In genomic region chr9:65196738-65197569, GRCm38 (mm10) we compare ENCODE assay signal across 8 mouse cellular contexts. TPM values are rescaled to one million over a fixed set of nuclear protein-coding genes. Genes with fewer than 3 reads are reported as not detected.
DNase-seq lines count a peak whose midpoint lies in the region; ATAC-seq lines count a peak whose summit lies in the region.

No protein-coding gene starts in this region.

- peak overlapping the region; percentile 78 for H3K27ac ChIP-seq in embryonic facial prominence, embryonic 14.5 days (replicated peaks; ENCODE audit: low read depth, low read length)
- peak overlapping the region; percentile 90; the same call in 1 of the 2 replicates for H3K27ac ChIP-seq in limb, embryonic 13.5 days
- H3K27ac ChIP-seq in midbrain, embryonic 15.5 days = peak overlapping the region; percentile 83

- peak overlapping the region; percentile 31 for H3K4me2 ChIP-seq in embryonic facial prominence, embryonic 14.5 days (ENCODE audit: low read depth, low read length)
- H3K4me2 ChIP-seq in limb, embryonic 13.5 days (replicated peaks) = peak overlapping the region; percentile 46
- H3K4me2 ChIP-seq in midbrain, embryonic 15.5 days = peak overlapping the region; percentile 38

- H3K27me3 ChIP-seq in embryonic facial prominence, embryonic 14.5 days (replicated peaks; ENCODE audit: control insufficient read depth, insufficient read depth, low read length) = no peaks in the 10 kb centered on the region
- no peaks in the 10 kb centered on the region for H3K27me3 ChIP-seq in limb, embryonic 13.5 days
- no peaks in the 10 kb centered on the region for H3K27me3 ChIP-seq in midbrain, embryonic 15.5 days (replicated peaks)

- ATAC-seq in embryonic facial prominence, embryonic 14.5 days (ENCODE audit: low read depth) = peak; percentile 75
- ATAC-seq in limb, embryonic 13.5 days (ENCODE audit: low FRiP score, low read depth) = peak; percentile 76
- peak; percentile 71 for ATAC-seq in midbrain, embryonic 15.5 days (replicated peaks)

- peak; percentile 85 for DNase-seq in 3T3-L1 (ENCODE audit: low read depth, low spot score)
- DNase-seq in adrenal gland, postnatal 36 days = peak; percentile 95 to 96
- DNase-seq in embryonic facial prominence, embryonic 14.5 days (ENCODE audit: low spot score) = peak; percentile 92
- peak; percentile 95 for DNase-seq in heart, adult 8-10 months (ENCODE audit: low spot score)
- DNase-seq in kidney, adult 8-10 months = peak; percentile 92 to 97
- peak; percentile 88 to 97 for DNase-seq in spleen, adult 18-20 months

- 17% methylated on average over 26 of the region's 26 CpGs for WGBS in embryonic facial prominence, embryonic 14.5 days
- 15% methylated on average over 26 of the region's 26 CpGs for WGBS in limb, embryonic 13.5 days
- 21% methylated on average over 26 of the region's 26 CpGs for WGBS in midbrain, embryonic 15.5 days

- H3K4me3 ChIP-seq in embryonic facial prominence, embryonic 14.5 days (ENCODE audit: low read depth, low read length) = peak overlapping the region; percentile 24; the same call in 1 of the 2 replicates
- H3K4me3 ChIP-seq in limb, embryonic 13.5 days = peak overlapping the region; percentile 20; the same call in 1 of the 2 replicates
- peak overlapping the region; percentile 19 for H3K4me3 ChIP-seq in midbrain, embryonic 15.5 days

- H3K9me3 ChIP-seq in embryonic facial prominence, embryonic 14.5 days (ENCODE audit: control insufficient read depth, low read length) = no peaks in the 10 kb centered on the region
- H3K9me3 ChIP-seq in limb, embryonic 13.5 days = no peaks in the 10 kb centered on the region
- no peaks in the 10 kb centered on the region for H3K9me3 ChIP-seq in midbrain, embryonic 15.5 days

- peak overlapping the region; percentile 59 for H3K9ac ChIP-seq in embryonic facial prominence, embryonic 14.5 days (ENCODE audit: low read depth, low read length)
- H3K9ac ChIP-seq in limb, embryonic 13.5 days = 0 out of 2 replicates have a peak overlapping the region, but pooled peaks have one; percentile 13
- H3K9ac ChIP-seq in midbrain, embryonic 15.5 days = peak overlapping the region; percentile 31; the same call in 1 of the 2 replicates

- no peaks in the 10 kb centered on the region for H3K36me3 ChIP-seq in embryonic facial prominence, embryonic 14.5 days (ENCODE audit: control insufficient read depth, insufficient read depth, low read length)
- no peaks in the 10 kb centered on the region for H3K36me3 ChIP-seq in limb, embryonic 13.5 days
- H3K36me3 ChIP-seq in midbrain, embryonic 15.5 days (replicated peaks) = no peaks in the 10 kb centered on the region

- H3K4me1 ChIP-seq in embryonic facial prominence, embryonic 14.5 days (ENCODE audit: control insufficient read depth, insufficient read depth, low read length) = peaks cover 3% of the 10 kb centered on the region; the same call in 1 of the 2 replicates
- peaks cover 23% of the 10 kb centered on the region for H3K4me1 ChIP-seq in limb, embryonic 13.5 days
- H3K4me1 ChIP-seq in midbrain, embryonic 15.5 days = peaks cover 15% of the 10 kb centered on the region

RNA-seq across cellular contexts. Expression of gene Parp16, which starts 1.8 kb away (rescaled TPM):
- total RNA-seq in adrenal gland, postnatal 36 days (2021) = 10 to 100 TPM; 11.8 to 21.2 TPM
- polyA plus RNA-seq in embryonic facial prominence, embryonic 14.5 days (2014; fragmentation: Nextera tagmentation; extraction: Ambion mirVana) = 6.9 and 7.2 TPM in 2 replicates
- 1 to 10 TPM; 3.4 to 4.5 (median 3.7) TPM for total RNA-seq in heart, adult 8-10 months (2022)
- 7.0 and 7.1 TPM in 2 replicates for polyA plus RNA-seq in limb, embryonic 13.5 days (2015; fragmentation: Nextera tagmentation; extraction: Ambion mirVana)
- polyA plus RNA-seq in midbrain, embryonic 15.5 days (2015; fragmentation: Nextera tagmentation; extraction: Ambion mirVana) = 6.8 and 7.6 TPM in 2 replicates

RNA-seq across cellular contexts. Expression of gene Igdcc3, which starts 56.0 kb away (rescaled TPM):
- 1 to 10 TPM; 1.2 to 1.9 TPM for total RNA-seq in adrenal gland, postnatal 36 days (2021)
- 1.1 and 1.4 TPM in 2 replicates for polyA plus RNA-seq in embryonic facial prominence, embryonic 14.5 days (2014; fragmentation: Nextera tagmentation; extraction: Ambion mirVana)
- under 1 TPM in 2 of 4 experiments, not detected in 2; 0.09 to 0.19 TPM for total RNA-seq in heart, adult 8-10 months (2022)
- 1.2 and 2.1 TPM in 2 replicates for polyA plus RNA-seq in limb, embryonic 13.5 days (2015; fragmentation: Nextera tagmentation; extraction: Ambion mirVana)
- 12.8 and 14.1 TPM in 2 replicates for polyA plus RNA-seq in midbrain, embryonic 15.5 days (2015; fragmentation: Nextera tagmentation; extraction: Ambion mirVana)

Comparison
In these comparisons a context has a peak if more than half of its experiments do, and no peak if none do; other contexts are left out.
1. Peak in every context shown above with its lines: DNase-seq, ATAC-seq, H3K4me3 ChIP-seq and H3K27ac ChIP-seq.